Mouse (Mus musculus): ENCODE data around the gene Gpld1. TPM values are rescaled to one million over a fixed set of nuclear protein-coding genes. Genes with fewer than 3 reads are reported as not detected.
"Not testable (repeated sequence)": the region's sequence is repeated elsewhere in the genome, so short reads cannot be mapped to it uniquely, and the experiment has no call there.

Gpld1 gene
- total RNA-seq, 2 experiments from 2014 or later, result 1.2 to 1.5 TPM

- intact Hi-C loops (cut with DNase I), result no loop called here
Measured at GRCm38 (mm10) chr13:24943303-24943702, 351 bp downstream of the Gpld1 start.

GRCm38 (mm10) chr13:24945567-24945966, 2.6 kb downstream of the Gpld1 start:
- DNase-seq, result peak in 1 of 2 experiments; percentile 11
- intact Hi-C loops (cut with DNase I), result no loop called here

More at GRCm38 (mm10) chr13:24943303-24943702, 351 bp downstream of the Gpld1 start:
- no peak for DNase-seq

GRCm38 (mm10) chr13:24947158-24947557, 4.2 kb downstream of the Gpld1 start:
- intact Hi-C loops (cut with DNase I), result no loop called here
- DNase-seq, result no peak

GRCm38 (mm10) chr13:24948870-24949269, 5.9 kb downstream of the Gpld1 start:
- no peak for DNase-seq
- intact Hi-C loops (cut with DNase I), result no loop called here

GRCm38 (mm10) chr13:24952659-24953058, 9.7 kb downstream of the Gpld1 start:
- intact Hi-C loops (cut with DNase I), result no loop called here
- no peak for DNase-seq

- intact Hi-C loops (cut with DNase I), result no loop called here
Measured at GRCm38 (mm10) chr13:24955091-24955490, 12.1 kb downstream of the Gpld1 start.

GRCm38 (mm10) chr13:24955500-24955899, 12.5 kb downstream of the Gpld1 start:
- DNase-seq, result no peak
- intact Hi-C loops (cut with DNase I), result no loop called here

More at GRCm38 (mm10) chr13:24955091-24955490, 12.1 kb downstream of the Gpld1 start:
- DNase-seq, result no peak

GRCm38 (mm10) chr13:24958671-24959070, 15.7 kb downstream of the Gpld1 start:
- intact Hi-C loops (cut with DNase I), result no loop called here
- no peak for DNase-seq

GRCm38 (mm10) chr13:24960084-24960483, 17.1 kb downstream of the Gpld1 start:
- no peak for DNase-seq
- intact Hi-C loops (cut with DNase I), result no loop called here

- intact Hi-C loops (cut with DNase I), result no loop called here
- DNase-seq, result no peak
Measured at GRCm38 (mm10) chr13:24962119-24962518, 19.2 kb downstream of the Gpld1 start.

- DNase-seq, result no peak
- intact Hi-C loops (cut with DNase I), result no loop called here
Measured at GRCm38 (mm10) chr13:24965130-24965845, 22.3 kb downstream of the Gpld1 start.

GRCm38 (mm10) chr13:24965846-24966201, 22.9 kb downstream of the Gpld1 start:
- intact Hi-C loops (cut with DNase I), result no loop called here
- no peak for DNase-seq

- intact Hi-C loops (cut with DNase I); DNase-seq: not testable (repeated sequence)
Measured at GRCm38 (mm10) chr13:24971776-24972175, 28.8 kb downstream of the Gpld1 start.

- DNase-seq, result no peak
- intact Hi-C loops (cut with DNase I), result no loop called here
Measured at GRCm38 (mm10) chr13:24976384-24976783, 33.4 kb downstream of the Gpld1 start.

- intact Hi-C loops (cut with DNase I), result no loop called here
- no peak for DNase-seq
Measured at GRCm38 (mm10) chr13:24977820-24978342, 34.9 kb downstream of the Gpld1 start.

- intact Hi-C loops (cut with DNase I), result no loop called here
- no peak for DNase-seq
Measured at GRCm38 (mm10) chr13:24981031-24981430, 38.1 kb downstream of the Gpld1 start.

- intact Hi-C loops (cut with DNase I), result no loop called here
- DNase-seq, result no peak
Measured at GRCm38 (mm10) chr13:24985435-24985834, 42.5 kb downstream of the Gpld1 start.

GRCm38 (mm10) chr13:24988391-24988790, 45.4 kb downstream of the Gpld1 start:
- intact Hi-C loops (cut with DNase I), result loop anchor here (2.0 kb wide), 1 partner anchor 50 kb away; no protein-coding TSS in a partner anchor
- DNase-seq, result peak; percentile 59 to 69

GRCm38 (mm10) chr13:24989006-24989405, 46.1 kb downstream of the Gpld1 start:
- intact Hi-C loops (cut with DNase I), result loop anchor here (2.0 kb wide), 1 partner anchor 50 kb away; no protein-coding TSS in a partner anchor

GRCm38 (mm10) chr13:24993160-24993559, 50.2 kb downstream of the Gpld1 start:
- no peak for DNase-seq
- intact Hi-C loops (cut with DNase I), result no loop called here

More at GRCm38 (mm10) chr13:24989006-24989405, 46.1 kb downstream of the Gpld1 start:
- DNase-seq, result no peak

GRCm38 (mm10) chr13:24999538-24999937, 56.6 kb downstream of the Gpld1 start:
- intact Hi-C loops (cut with DNase I), result no loop called here
- DNase-seq, result no peak

- no peak for DNase-seq
- intact Hi-C loops (cut with DNase I), result no loop called here
Measured at GRCm38 (mm10) chr13:25002965-25003364, 60.0 kb downstream of the Gpld1 start.
